Mouse (Mus musculus): ENCODE measurements at regions not wholly inside any gene's neighbourhood (a gene's known extent, or its start where the extent isn't known, plus 50 kb on each side); places are given as distances from the start of the nearest gene placed in this dataset.

GRCm38 (mm10) chr13:58716584-58716983, 89.8 kb upstream of the Ntrk2 start:
- ATAC-seq (ENCODE audit: extremely low read depth, insufficient number of reproducible peaks, low FRiP score, poor library complexity, severe bottlenecking): no peak
- Histone ChIP-seq H3K4me3 (ENCODE audit: low read depth, low read length) (no peak overlapping the region), H3K4me1 (ENCODE audit: insufficient read depth, low read depth, low read length) (no peaks in the 10 kb centered on the region), H3K9me3 (replicated peaks) (peaks cover 42% of the 10 kb centered on the region), H3K27me3 (ENCODE audit: insufficient read depth, low read length) (no peaks in the 10 kb centered on the region), H3K36me3 (replicated peaks) (no peaks in the 10 kb centered on the region)
- TF ChIP-seq GATA2 (IDR thresholded peaks at IDR 0.05; ENCODE audit: borderline replicate concordance, low read depth, low read length) (no peak), TAL1 (conservative IDR thresholded peaks at IDR 0.05; ENCODE audit: low read depth, low read length) (no peak), GATA1 (IDR thresholded peaks at IDR 0.05; ENCODE audit: borderline replicate concordance, low read length) (no peak), CTCF (IDR thresholded peaks at IDR 0.05; ENCODE audit: low read depth, low read length) (no peak), POLR2AphosphoS5 (IDR thresholded peaks at IDR 0.05; ENCODE audit: insufficient replicate concordance, low read depth, low read length) (no peak)
- DNase-seq (ENCODE audit: low spot score): no peak

GRCm38 (mm10) chr13:58730500-58731105, 75.8 kb upstream of the Ntrk2 start:
- H3K9me3 ChIP-seq (replicated peaks): peaks cover 57% of the 10 kb centered on the region
- no peaks in the 10 kb centered on the region for H3K27me3 ChIP-seq (ENCODE audit: insufficient read depth, low read length)
- ATAC-seq (ENCODE audit: extremely low read depth, insufficient number of reproducible peaks, low FRiP score, poor library complexity, severe bottlenecking) (no peak), DNase-seq (ENCODE audit: low spot score) (no peak)
- no peak for TF ChIP-seq POLR2AphosphoS5 (IDR thresholded peaks at IDR 0.05; ENCODE audit: insufficient replicate concordance, low read depth, low read length)
- no peak for TF ChIP-seq GATA1 (IDR thresholded peaks at IDR 0.05; ENCODE audit: borderline replicate concordance, low read length)
- no peak for TF ChIP-seq TAL1 (conservative IDR thresholded peaks at IDR 0.05; ENCODE audit: low read depth, low read length)
- TF ChIP-seq GATA2 (IDR thresholded peaks at IDR 0.05; ENCODE audit: borderline replicate concordance, low read depth, low read length): no peak
- no peak for TF ChIP-seq CTCF (IDR thresholded peaks at IDR 0.05; ENCODE audit: low read depth, low read length)
- H3K4me1 ChIP-seq (ENCODE audit: insufficient read depth, low read depth, low read length): no peaks in the 10 kb centered on the region
- H3K4me3 ChIP-seq (ENCODE audit: low read depth, low read length): no peak overlapping the region
- no peaks in the 10 kb centered on the region for H3K36me3 ChIP-seq (replicated peaks)

GRCm38 (mm10) chr13:58732776-58733175, 73.6 kb upstream of the Ntrk2 start:
- DNase-seq (ENCODE audit: low spot score) (no peak), ATAC-seq (ENCODE audit: extremely low read depth, insufficient number of reproducible peaks, low FRiP score, poor library complexity, severe bottlenecking) (no peak)
- Histone ChIP-seq H3K4me3 (ENCODE audit: low read depth, low read length) (no peak overlapping the region), H3K27me3 (ENCODE audit: insufficient read depth, low read length) (no peaks in the 10 kb centered on the region), H3K9me3 (replicated peaks) (peaks cover 57% of the 10 kb centered on the region), H3K4me1 (ENCODE audit: insufficient read depth, low read depth, low read length) (no peaks in the 10 kb centered on the region), H3K36me3 (replicated peaks) (no peaks in the 10 kb centered on the region)
- TF ChIP-seq CTCF (IDR thresholded peaks at IDR 0.05; ENCODE audit: low read depth, low read length): no peak

- H3K9me3 ChIP-seq (replicated peaks): peaks cover 53% of the 10 kb centered on the region
- H3K4me3 ChIP-seq (ENCODE audit: low read depth, low read length): no peak overlapping the region
- DNase-seq (ENCODE audit: low spot score): no peak
- H3K36me3 ChIP-seq (replicated peaks): no peaks in the 10 kb centered on the region
- no peaks in the 10 kb centered on the region for H3K27me3 ChIP-seq (ENCODE audit: insufficient read depth, low read length)
- no peaks in the 10 kb centered on the region for H3K4me1 ChIP-seq (ENCODE audit: insufficient read depth, low read depth, low read length)
- TF ChIP-seq TAL1 (conservative IDR thresholded peaks at IDR 0.05; ENCODE audit: low read depth, low read length) (no peak), CTCF (IDR thresholded peaks at IDR 0.05; ENCODE audit: low read depth, low read length) (no peak), GATA2 (IDR thresholded peaks at IDR 0.05; ENCODE audit: borderline replicate concordance, low read depth, low read length) (no peak), GATA1 (IDR thresholded peaks at IDR 0.05; ENCODE audit: borderline replicate concordance, low read length) (no peak), POLR2AphosphoS5 (IDR thresholded peaks at IDR 0.05; ENCODE audit: insufficient replicate concordance, low read depth, low read length) (no peak)
- ATAC-seq (ENCODE audit: extremely low read depth, insufficient number of reproducible peaks, low FRiP score, poor library complexity, severe bottlenecking): no peak
Observed at GRCm38 (mm10) chr13:58733615-58734014, 72.8 kb upstream of the Ntrk2 start.

- TF ChIP-seq GATA2 (IDR thresholded peaks at IDR 0.05; ENCODE audit: borderline replicate concordance, low read depth, low read length) (no peak), POLR2AphosphoS5 (IDR thresholded peaks at IDR 0.05; ENCODE audit: insufficient replicate concordance, low read depth, low read length) (no peak), CTCF (IDR thresholded peaks at IDR 0.05; ENCODE audit: low read depth, low read length) (no peak), GATA1 (IDR thresholded peaks at IDR 0.05; ENCODE audit: borderline replicate concordance, low read length) (no peak), TAL1 (conservative IDR thresholded peaks at IDR 0.05; ENCODE audit: low read depth, low read length) (no peak)
- no peaks in the 10 kb centered on the region for H3K27me3 ChIP-seq (ENCODE audit: insufficient read depth, low read length)
Observed at GRCm38 (mm10) chr13:58735577-58735976, 70.8 kb upstream of the Ntrk2 start.

GRCm38 (mm10) chr13:58740731-58741130, 65.6 kb upstream of the Ntrk2 start:
- Histone ChIP-seq H3K4me3 (ENCODE audit: low read depth, low read length) (no peak overlapping the region), H3K4me1 (ENCODE audit: insufficient read depth, low read depth, low read length) (no peaks in the 10 kb centered on the region), H3K36me3 (replicated peaks) (no peaks in the 10 kb centered on the region), H3K9me3 (replicated peaks) (peaks cover 47% of the 10 kb centered on the region), H3K27me3 (ENCODE audit: insufficient read depth, low read length) (no peaks in the 10 kb centered on the region)
- no peak for TF ChIP-seq GATA2 (IDR thresholded peaks at IDR 0.05; ENCODE audit: borderline replicate concordance, low read depth, low read length)
- no peak for TF ChIP-seq CTCF (IDR thresholded peaks at IDR 0.05; ENCODE audit: low read depth, low read length)
- no peak for TF ChIP-seq POLR2AphosphoS5 (IDR thresholded peaks at IDR 0.05; ENCODE audit: insufficient replicate concordance, low read depth, low read length)
- no peak for TF ChIP-seq GATA1 (IDR thresholded peaks at IDR 0.05; ENCODE audit: borderline replicate concordance, low read length)
- no peak for TF ChIP-seq TAL1 (conservative IDR thresholded peaks at IDR 0.05; ENCODE audit: low read depth, low read length)
- ATAC-seq (ENCODE audit: extremely low read depth, insufficient number of reproducible peaks, low FRiP score, poor library complexity, severe bottlenecking) (no peak), DNase-seq (ENCODE audit: low spot score) (no peak)

More at GRCm38 (mm10) chr13:58735577-58735976, 70.8 kb upstream of the Ntrk2 start:
- no peak for DNase-seq (ENCODE audit: low spot score)
- H3K36me3 ChIP-seq (replicated peaks): no peaks in the 10 kb centered on the region
- H3K4me3 ChIP-seq (ENCODE audit: low read depth, low read length): no peak overlapping the region
- peaks cover 56% of the 10 kb centered on the region for H3K9me3 ChIP-seq (replicated peaks)
- no peak for ATAC-seq (ENCODE audit: extremely low read depth, insufficient number of reproducible peaks, low FRiP score, poor library complexity, severe bottlenecking)
- no peaks in the 10 kb centered on the region for H3K4me1 ChIP-seq (ENCODE audit: insufficient read depth, low read depth, low read length)

All from G1E (cell line).